Mouse (Mus musculus): Measurements from ENCODE around the gene Olfr98.

DNA sequence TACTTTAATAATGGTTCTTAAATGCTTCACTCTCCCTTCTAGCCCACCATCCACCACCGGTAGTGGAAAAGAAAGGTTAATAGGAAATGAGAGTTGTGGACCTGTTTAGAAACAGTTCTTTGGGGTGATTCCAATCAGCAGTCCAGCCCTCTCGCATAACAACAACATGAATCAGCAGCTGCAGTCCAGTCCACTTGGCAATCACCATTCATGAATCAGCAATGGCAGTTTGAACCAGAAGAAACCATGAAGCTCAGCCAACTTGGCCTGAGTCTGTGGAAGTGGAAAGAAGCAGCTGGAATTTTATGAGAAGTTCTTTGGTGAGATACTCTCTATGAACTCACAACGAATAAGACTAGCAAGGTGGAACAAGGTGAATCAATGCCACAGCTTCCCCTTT, 45.1 kb downstream of the Olfr98 start:
- TF ChIP-seq CTCF (IDR thresholded peaks at IDR 0.05; ENCODE audit: borderline replicate concordance, control insufficient read depth, extremely low read depth, insufficient read depth, low read length, poor library complexity) (no peak), POLR2A (IDR thresholded peaks at IDR 0.05; ENCODE audit: control insufficient read depth, extremely low read depth, insufficient read depth, low read length, poor library complexity) (no peak)
